Mouse (Mus musculus): ENCODE data around the gene Cpsf4l.

The Cpsf4l gene

GRCm38 (mm10) chr11:113697571-113697970, 12.2 kb downstream of the Cpsf4l start:
- DNase-seq, result no peak

GRCm38 (mm10) chr11:113691851-113692250, 18.0 kb downstream of the Cpsf4l start:
- no peak for DNase-seq

- DNase-seq, result no peak
These were observed 18.5 kb downstream of the Cpsf4l start for GRCm38 (mm10) chr11:113691318-113691717.

DNA sequence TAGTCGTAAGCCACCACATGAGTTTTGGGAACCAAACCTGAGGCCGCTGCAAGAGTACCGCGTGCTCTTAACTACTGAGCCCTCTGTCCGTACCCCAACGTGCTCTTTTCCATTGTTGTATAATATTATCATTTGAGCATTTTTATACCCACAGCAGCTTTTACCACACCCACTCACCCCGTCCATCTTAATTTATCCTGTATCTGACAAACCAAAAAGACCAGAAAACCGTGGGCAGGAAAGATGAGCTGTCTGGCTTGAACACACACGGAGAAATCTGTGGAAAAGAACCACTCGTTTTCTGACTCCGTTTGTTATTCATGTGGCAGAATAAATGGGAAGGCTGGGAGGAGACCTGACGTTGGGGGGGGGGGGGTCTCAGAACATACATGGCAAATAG, 19.3 kb downstream of the Cpsf4l start:
- DNase-seq, result no peak

DNA sequence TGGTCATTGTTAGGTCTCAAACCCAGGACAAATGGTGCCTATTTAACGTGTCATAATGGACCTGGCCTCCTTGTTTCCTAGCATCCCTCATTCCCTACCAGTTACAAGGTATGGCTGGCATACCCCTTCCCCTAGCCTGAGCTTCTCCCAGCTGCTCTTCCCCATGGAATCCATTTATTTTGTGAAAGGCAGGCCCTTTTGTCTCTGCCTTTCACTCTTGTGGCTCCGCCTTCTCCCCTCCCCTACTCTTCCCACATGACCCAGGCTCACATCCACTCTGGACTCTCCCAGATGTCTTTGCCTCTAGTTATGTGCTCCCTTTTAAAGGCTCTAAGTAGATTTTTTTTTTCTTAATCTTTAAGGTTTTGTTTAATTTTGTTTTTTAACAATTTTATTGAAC, 22.8 kb downstream of the Cpsf4l start:
- no peak for DNase-seq

- DNase-seq, result no peak
These were observed 24.9 kb downstream of the Cpsf4l start for GRCm38 (mm10) chr11:113684707-113685426.

DNA sequence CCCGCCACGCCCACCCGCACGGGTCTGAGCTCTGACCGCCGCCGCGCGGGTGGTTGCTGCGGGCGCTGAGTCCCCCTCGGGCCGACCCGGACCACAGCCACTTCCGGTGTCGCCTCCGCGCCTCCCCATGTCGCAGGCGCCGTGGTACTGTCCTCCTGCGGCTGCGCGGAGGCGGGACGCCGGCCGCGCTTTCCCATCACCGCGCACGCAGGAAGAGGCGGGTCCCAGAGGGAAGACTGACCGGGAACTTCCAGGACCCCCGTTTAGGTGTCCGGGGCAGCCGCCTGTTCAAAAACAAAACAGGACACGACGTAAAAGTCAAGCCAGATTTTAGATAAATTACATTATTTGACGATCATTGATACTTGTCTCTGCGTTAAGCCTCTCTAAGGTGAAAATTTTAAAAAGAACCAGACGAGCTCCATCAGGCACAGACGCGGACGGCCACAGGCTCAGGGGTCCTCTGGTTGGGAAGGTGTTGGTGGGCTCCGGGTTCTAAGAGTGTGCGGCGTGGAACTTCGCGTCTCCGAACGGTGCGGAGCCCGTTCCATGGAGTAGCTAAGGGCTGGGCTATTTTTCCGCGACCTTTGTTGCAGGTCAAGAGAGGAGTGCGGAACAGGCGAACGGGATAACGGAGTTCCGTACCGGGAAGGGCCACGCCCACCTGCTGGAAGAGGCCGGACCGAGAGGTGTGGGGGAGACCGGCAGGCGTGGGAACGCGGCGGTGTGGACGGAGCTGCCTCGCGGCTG, 25.7 kb downstream of the Cpsf4l start, which contains the start of the genes Fam104a and D11Wsu47e:
Gene Fam104a (minus strand): TSS at position 199 of the 750 bp plus-strand sequence.
Gene D11Wsu47e (plus strand): TSS at position 456 of the 750 bp plus-strand sequence.
- DNase-seq, result peak; percentile 95

DNA sequence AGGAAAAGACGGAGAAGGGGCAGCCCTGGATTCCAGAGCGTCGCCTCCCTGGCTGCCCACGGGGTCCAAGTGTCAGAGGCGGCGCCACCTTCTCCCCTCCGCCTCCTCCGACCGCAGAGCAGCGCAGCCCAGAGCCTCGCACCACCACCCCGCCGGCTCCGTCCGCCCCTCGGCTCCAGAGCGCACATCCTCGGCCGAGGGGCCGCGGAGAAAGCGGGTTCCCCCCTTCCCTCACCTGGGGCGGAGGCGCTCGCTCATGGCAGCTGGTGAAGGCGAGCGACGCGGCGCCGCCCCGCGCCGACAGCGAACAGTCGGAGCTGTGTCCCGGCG, 26.2 kb downstream of the Cpsf4l start:
- no peak for DNase-seq

- DNase-seq, result peak; percentile 55
These were observed 26.8 kb downstream of the Cpsf4l start for GRCm38 (mm10) chr11:113682897-113683626.

DNA sequence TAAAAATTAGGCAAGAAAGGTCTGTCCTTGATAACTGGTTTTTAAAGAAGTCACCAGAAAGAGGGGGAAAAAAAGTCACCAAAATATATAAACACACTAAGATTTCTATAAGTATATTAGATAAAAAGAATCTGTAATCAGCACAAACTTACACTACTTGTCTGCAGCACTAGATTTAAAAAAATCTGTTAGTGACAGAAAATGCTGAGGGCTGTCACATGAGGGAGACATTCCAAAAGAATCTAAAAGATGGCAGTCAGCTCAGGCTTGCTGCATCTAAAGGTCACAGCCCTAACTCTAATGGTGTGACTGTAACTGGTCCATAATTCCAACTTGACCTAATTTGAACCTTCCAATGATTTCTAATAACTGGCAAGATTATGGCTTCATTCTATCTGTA, 27.8 kb downstream of the Cpsf4l start:
- no peak for DNase-seq

DNA sequence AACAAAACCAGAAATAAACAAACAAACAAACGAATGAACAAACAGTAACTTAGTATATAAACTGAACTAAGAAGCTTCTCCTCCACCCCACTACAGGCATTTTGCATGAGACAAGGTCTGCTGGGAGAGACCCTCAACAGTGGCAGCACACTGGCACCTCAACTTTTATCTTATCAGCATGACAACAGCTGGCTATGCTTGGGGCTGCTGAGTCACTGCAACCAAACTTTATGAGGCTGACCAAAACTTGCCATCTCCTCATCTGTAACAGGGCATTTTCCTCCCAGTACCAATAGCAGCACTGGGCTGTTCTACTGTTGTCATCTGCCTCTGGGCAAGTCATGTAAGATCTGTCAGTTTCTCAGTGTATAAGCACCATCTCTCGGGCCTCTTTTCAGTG, 28.9 kb downstream of the Cpsf4l start:
- no peak for DNase-seq

DNA sequence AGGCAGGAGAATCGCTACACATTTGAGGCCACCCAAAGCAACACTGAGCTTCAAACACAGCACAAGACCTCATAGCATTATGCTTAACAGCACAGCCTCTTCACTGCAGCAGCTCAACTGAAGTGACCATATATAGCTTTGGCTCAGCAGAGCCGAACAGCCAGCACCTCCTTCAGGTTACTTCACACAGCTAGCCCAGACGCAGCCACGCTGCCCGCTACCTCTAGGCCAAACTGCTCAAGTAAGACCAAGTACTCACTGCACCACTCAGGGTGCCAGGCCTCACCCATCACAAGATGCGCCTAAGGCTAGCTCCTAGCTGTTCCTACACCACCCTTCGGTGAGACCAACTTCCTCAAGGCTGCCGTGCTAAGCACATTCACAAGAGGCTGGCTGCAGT, 31.4 kb downstream of the Cpsf4l start:
- DNase-seq, result no peak

GRCm38 (mm10) chr11:113677378-113677777, 32.4 kb downstream of the Cpsf4l start:
- peak; percentile 31 for DNase-seq

- DNase-seq, result peak; percentile 14
These were observed 33.0 kb downstream of the Cpsf4l start for GRCm38 (mm10) chr11:113676847-113677246.

DNA sequence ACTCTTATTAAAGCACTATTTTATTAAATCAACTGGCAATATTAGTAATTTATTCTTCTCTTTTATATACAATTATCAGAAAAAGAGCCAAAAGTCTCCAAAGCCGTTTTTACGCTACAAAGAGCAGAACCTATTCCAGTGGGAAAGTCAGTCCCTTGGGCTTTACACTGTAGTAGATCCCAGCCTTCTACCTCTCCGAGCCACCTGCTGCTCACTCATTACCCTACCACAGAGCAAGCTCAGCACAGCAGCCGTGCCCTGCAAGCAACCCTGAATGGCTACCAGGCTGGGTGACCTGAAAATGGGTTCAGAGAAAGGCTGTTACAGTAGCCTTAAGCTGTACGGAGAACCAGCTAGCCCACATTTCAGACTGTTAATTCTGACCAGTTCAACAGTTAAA, 35.2 kb downstream of the Cpsf4l start:
- peak; percentile 13 for DNase-seq

- peak; percentile 51 for DNase-seq
These were observed 36.2 kb downstream of the Cpsf4l start for GRCm38 (mm10) chr11:113673614-113674013.

- no peak for DNase-seq
These were observed 40.1 kb downstream of the Cpsf4l start for GRCm38 (mm10) chr11:113669711-113670110.

- no peak for DNase-seq
These were observed 41.0 kb downstream of the Cpsf4l start for GRCm38 (mm10) chr11:113668857-113669256.

DNA sequence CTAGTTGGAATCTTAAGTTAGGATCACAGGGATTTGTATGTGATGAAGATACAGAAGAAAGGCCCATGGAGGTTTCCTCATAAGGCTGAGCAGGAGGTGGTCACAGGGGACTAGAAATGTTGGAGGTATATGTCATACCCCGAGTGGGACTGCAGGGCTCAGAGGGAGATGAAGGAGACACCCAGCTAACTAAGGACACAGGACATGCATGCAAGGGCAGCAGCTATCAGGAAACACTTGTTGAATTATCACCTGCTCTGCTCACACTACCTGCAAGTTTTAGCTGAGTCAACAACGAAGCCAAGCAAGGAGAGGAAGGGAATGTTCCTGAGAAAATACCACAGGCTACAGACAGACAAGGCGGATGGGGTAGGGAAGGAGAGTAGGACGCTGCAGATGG, 42.1 kb downstream of the Cpsf4l start:
- DNase-seq, result peak; percentile 30

- DNase-seq, result peak; percentile 39
These were observed 42.7 kb downstream of the Cpsf4l start for GRCm38 (mm10) chr11:113667122-113667521.

- DNase-seq, result peak; percentile 36
These were observed 43.2 kb downstream of the Cpsf4l start for GRCm38 (mm10) chr11:113666648-113667047.

DNA sequence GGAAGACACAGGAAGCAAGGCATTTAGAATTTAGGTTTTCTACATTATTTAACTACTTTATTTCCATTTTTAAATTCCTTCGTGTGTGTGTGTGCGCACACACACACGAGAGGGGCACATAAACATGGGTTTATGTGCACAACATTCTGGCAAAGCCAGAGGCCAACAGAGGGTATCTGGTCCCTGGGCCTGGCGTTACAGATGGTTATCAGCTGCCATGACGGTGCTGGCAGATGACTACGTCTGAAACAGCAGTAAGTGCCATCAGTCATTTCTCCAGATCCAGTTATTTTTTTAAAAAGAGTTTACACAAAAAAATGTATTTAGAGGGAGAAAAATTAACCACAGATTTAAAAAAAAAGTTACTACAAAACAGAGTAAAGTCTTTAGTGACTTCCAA, 43.6 kb downstream of the Cpsf4l start:
- no peak for DNase-seq

DNA sequence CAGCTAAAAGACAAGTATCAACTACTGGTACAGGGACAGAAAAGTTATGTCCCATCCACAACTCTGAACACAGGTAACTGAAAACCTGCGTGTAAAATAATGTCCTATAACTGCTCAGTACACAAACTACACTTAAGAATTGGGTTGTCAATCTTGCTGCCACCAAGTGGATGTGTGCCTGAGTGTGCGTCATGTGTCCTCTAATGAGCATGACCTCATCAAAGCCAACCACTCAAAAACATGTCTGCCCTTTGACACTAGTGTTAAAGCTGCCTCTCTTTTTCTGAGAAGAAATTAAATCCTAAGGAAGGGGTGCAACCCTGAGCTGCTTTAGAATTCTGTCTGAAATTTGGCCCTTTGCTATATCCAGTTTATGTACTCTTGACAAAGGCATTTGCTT, 45.5 kb downstream of the Cpsf4l start:
- no peak for DNase-seq

Measured in cerebellum, adult 9-10 months (tissue).